ENCODE assay signal across 11 mouse cellular contexts in genomic region chr6:66533241-66533640, GRCm38 (mm10). TPM values are rescaled to one million over a fixed set of nuclear protein-coding genes. Genes with fewer than 3 reads are reported as not detected.
DNase-seq lines count a peak whose midpoint lies in the region; ATAC-seq lines count a peak whose summit lies in the region.
"Had no signal": no experiment of that assay in that cellular context is flagged by ENCODE, and none has a peak within 500 bp of the region (broad histone marks: within the 10 kb centered on the region; RNA-seq: fewer than 3 reads in every experiment).

No protein-coding gene starts in this region.

- H3K4me1 ChIP-seq in heart, embryonic 11.5 days (ENCODE audit: control insufficient read depth, insufficient read depth, low read length): peaks cover 9% of the 10 kb centered on the region; the same call in 1 of the 2 replicates

- no peak overlapping the region for H3K27ac ChIP-seq in heart, embryonic 11.5 days (ENCODE audit: low read depth, low read length)
- H3K27ac ChIP-seq: embryonic facial prominence, embryonic 13.5 days had no signal

- no peaks in the 10 kb centered on the region; the same call in 1 of the 2 replicates for H3K36me3 ChIP-seq in heart, embryonic 11.5 days (ENCODE audit: control insufficient read depth, insufficient read depth, low read length)
- H3K36me3 ChIP-seq: embryonic facial prominence, embryonic 13.5 days had no signal

- no peak overlapping the region for H3K4me2 ChIP-seq in heart, embryonic 11.5 days
- H3K4me2 ChIP-seq: embryonic facial prominence, embryonic 13.5 days had no signal

- WGBS in heart, embryonic 11.5 days (ENCODE audit: insufficient replicate concordance): 34% methylated on average over 3 of the region's 3 CpGs

- ATAC-seq in heart, embryonic 11.5 days (replicated peaks; ENCODE audit: insufficient number of reproducible peaks, low FRiP score, low TSS enrichment): no peak
- ATAC-seq in megakaryocyte, adult 5-6 weeks (ENCODE audit: poor library complexity, severe bottlenecking): 0 out of 2 replicates have a peak, but pooled peaks have one; percentile 14

- DNase-seq in heart, postnatal 4 days: peak; percentile 14
- peak; percentile 16 to 45 for DNase-seq in spleen, postnatal 36 days (ENCODE audit: low spot score in 2 of 2)
- DNase-seq in spleen, postnatal 10 days (ENCODE audit: low spot score in 2 of 2): no peak
- DNase-seq in brain, embryonic 18.5 days (ENCODE audit: low read depth, low spot score): peak; percentile 28
- DNase-seq in right cerebral cortex, postnatal 25 days: no peak
- DNase-seq in urinary bladder, postnatal 25 days (ENCODE audit: low spot score): no peak

- no peak overlapping the region for H3K4me3 ChIP-seq in heart, embryonic 11.5 days (ENCODE audit: low read depth, low read length)
- H3K4me3 ChIP-seq: embryonic facial prominence, embryonic 13.5 days had no signal

- no peaks in the 10 kb centered on the region for H3K27me3 ChIP-seq in heart, embryonic 11.5 days (ENCODE audit: control insufficient read depth, insufficient read depth, low read length)
- H3K27me3 ChIP-seq: embryonic facial prominence, embryonic 13.5 days had no signal

- no peaks in the 10 kb centered on the region for H3K9me3 ChIP-seq in heart, embryonic 11.5 days (replicated peaks; ENCODE audit: control insufficient read depth, low read length)
- H3K9me3 ChIP-seq: embryonic facial prominence, embryonic 13.5 days had no signal

- H3K9ac ChIP-seq in heart, embryonic 11.5 days (ENCODE audit: low read depth, low read length): no peak overlapping the region
- H3K9ac ChIP-seq: embryonic facial prominence, embryonic 13.5 days had no signal

RNA-seq across cellular contexts. Expression of gene Mad2l1, which starts 1.9 kb away (rescaled TPM):
- total RNA-seq in heart, postnatal 4 days (2021): 10 to 100 TPM; 40.5 to 45.4 TPM
- 84.5 and 85.1 TPM in 2 replicates for polyA plus RNA-seq in heart, embryonic 11.5 days (2014; fragmentation: Nextera tagmentation; extraction: Ambion mirVana)
- 156 and 172 TPM in 2 replicates for total RNA-seq in megakaryocyte, adult 5-6 weeks (2015)
- total RNA-seq in megakaryocyte, adult 5-6 weeks (2017): 112 and 113 TPM in 2 replicates

RNA-seq across cellular contexts. Expression of gene Vmn1r32, which starts 26.7 kb away (rescaled TPM):
- not detected for total RNA-seq in heart, postnatal 4 days (2021)
- polyA plus RNA-seq in heart, embryonic 11.5 days (2014; fragmentation: Nextera tagmentation; extraction: Ambion mirVana): 0.07 TPM in 1 of 2 replicates, not detected in the other
- total RNA-seq in megakaryocyte, adult 5-6 weeks (2015): not detected in 2 replicates
- not detected in 2 replicates for total RNA-seq in megakaryocyte, adult 5-6 weeks (2017)
- total RNA-seq: left cerebral cortex, postnatal 10 days had no signal
- polyA plus RNA-seq: small intestine, adult 2 months had no signal

Comparison
In these comparisons a context has a peak if more than half of its experiments do, and no peak if none do; other contexts are left out.
1. DNase-seq: peak in heart, postnatal 4 days (single experiment), spleen, postnatal 36 days (2 of 2) and brain, embryonic 18.5 days (single experiment); none in spleen, postnatal 10 days (0 of 2), right cerebral cortex, postnatal 25 days (single experiment) and urinary bladder, postnatal 25 days (single experiment).